Mouse (Mus musculus) kidney, embryonic 16.5 days (tissue): ENCODE measurements around the gene Naa40. TPM values are rescaled to one million over a fixed set of nuclear protein-coding genes. Genes with fewer than 3 reads are reported as not detected.

ENCODE experiments used
- ATAC-seq: fragments of 200-750 bp; cut with Nextera tagmentation; 2 replicates; pipeline ENCODE4 v1.8.0; 2017; ENCODE audit warnings: moderate TSS enrichment; ENCODE audit not compliant: low FRiP score, low TSS enrichment
- H3K27ac ChIP-seq: fragments of 300-500 bp; sonication (generic); 2 replicates; pipeline ENCODE4 v1.5.1; 2014; ENCODE audit warnings: low read length
- H3K27me3 ChIP-seq: fragments of 300-500 bp; sonication (generic); 2 replicates; pipeline ENCODE4 v1.6.1; 2014; ENCODE audit warnings: low read length, control low read depth, mixed read lengths; ENCODE audit not compliant: insufficient read depth
- H3K36me3 ChIP-seq: fragments of 300-500 bp; sonication (generic); 2 replicates; pipeline ENCODE4 v1.6.1; 2014; ENCODE audit warnings: low read length, control low read depth, mixed read lengths; ENCODE audit not compliant: insufficient read depth
- H3K4me1 ChIP-seq: fragments of 300-500 bp; sonication (generic); 2 replicates; pipeline ENCODE4 v1.6.1; 2014; ENCODE audit warnings: low read length, control low read depth, mixed read lengths; ENCODE audit not compliant: insufficient read depth
- H3K4me2 ChIP-seq: fragments of 300-500 bp; sonication (generic); replicated peaks from 2 replicates; pipeline ENCODE4 v1.6.1; 2014; ENCODE audit warnings: low read depth, low read length
- H3K4me3 ChIP-seq: fragments of 300-500 bp; sonication (generic); 2 replicates; pipeline ENCODE4 v1.5.1; 2014; ENCODE audit warnings: mild to moderate bottlenecking, low read length
- H3K9ac ChIP-seq: fragments of 300-500 bp; sonication (generic); replicated peaks from 2 replicates; pipeline ENCODE4 v1.6.1; 2014; ENCODE audit warnings: low read length
- H3K9me3 ChIP-seq: fragments of 300-500 bp; sonication (generic); 2 replicates; pipeline ENCODE4 v1.6.1; 2016; ENCODE audit warnings: low read length, control low read depth
- WGBS: fragments of 180-500 bp; shearing (Covaris S2); extraction: QIAGEN DNeasy Blood & Tissue Kit; methylation state at CpG from one replicate; pipeline ENCODE4 v1.1.7; 2014; 5-methylcytosine and 5-hydroxymethylcytosine counted together
- polyA plus RNA-seq: library from polyadenylated mRNA; unstranded; fragments of >200 nt; fragmentation: Nextera tagmentation; extraction: Ambion mirVana; gene quantifications from 2 replicates; pipeline ENCODE4 v1.2.1, GENCODE M21; 2015

The Naa40 gene
- polyA plus RNA-seq, 1 experiment from 2014 or later, result 81.4 TPM

DNA sequence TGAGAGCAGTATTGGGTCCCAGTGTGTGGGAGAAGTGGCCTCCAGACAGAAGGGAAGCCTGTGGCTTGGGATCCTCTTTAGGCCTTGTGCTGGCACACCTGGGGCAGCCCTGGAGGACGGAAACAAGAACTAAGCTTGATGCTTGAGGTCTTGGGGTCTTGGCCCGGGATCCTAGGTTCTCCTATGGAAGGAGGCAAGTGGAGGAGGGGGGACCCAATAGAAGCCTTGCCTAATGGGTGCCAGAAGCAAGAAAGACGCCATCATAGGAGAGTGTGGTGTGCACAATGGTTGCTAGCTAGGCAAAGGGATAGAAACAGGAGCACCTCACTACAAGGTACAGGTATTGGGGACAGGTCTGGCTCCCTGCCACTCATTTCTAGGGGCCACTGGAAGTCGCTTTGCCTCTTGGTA is 25.4 kb upstream of the Naa40 start:
- Histone ChIP-seq H3K4me1 (peaks cover 49% of the 10 kb centered on the region), H3K9ac (peak overlapping the region; percentile 38; the same call in 1 of the 2 replicates), H3K9me3 (no peaks in the 10 kb centered on the region), H3K27ac (peak overlapping the region; percentile 86; the same call in 1 of the 2 replicates), H3K4me3 (no peak overlapping the region), H3K27me3 (no peaks in the 10 kb centered on the region), H3K36me3 (peaks cover 4% of the 10 kb centered on the region), H3K4me2 (no peak overlapping the region)
- ATAC-seq, result no peak
- 49% methylated on average over 4 of the region's 4 CpGs for WGBS

DNA sequence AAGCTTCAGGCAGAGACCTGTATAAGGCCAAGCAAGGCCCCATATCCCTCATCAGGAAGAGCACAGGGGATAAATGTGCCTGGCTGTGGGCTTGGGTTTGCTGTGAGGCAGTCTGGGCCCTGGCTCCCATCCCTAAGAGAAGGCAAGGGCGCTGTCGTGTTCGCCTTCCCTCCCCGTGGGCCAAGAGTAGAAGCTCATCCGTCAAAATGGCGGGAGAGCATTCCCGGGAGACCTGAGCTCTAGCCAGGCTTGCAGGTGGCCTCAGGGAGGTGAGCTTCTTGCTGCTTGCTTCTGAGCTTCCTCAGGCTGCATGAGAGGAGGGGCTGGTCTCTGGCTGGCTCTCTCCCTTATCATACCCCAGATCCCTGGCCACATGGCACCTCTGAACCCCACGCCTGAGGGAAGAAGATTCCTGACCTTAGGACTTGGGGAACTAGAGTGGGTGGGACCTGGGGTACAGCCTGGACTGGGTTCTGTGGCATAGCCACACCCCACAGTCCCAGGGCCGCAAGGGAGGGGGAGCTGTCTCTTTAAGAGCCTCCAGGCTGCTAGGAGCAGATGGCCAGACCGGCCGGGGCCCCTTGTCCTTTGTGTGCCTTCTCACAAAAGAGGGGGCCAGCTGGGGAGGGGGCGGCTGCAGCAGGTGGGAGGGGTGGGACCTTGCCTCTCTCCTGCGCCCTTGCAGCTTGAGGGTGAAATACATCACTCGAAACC is 24.7 kb upstream of the Naa40 start:
- 20% methylated on average over 13 of the region's 14 CpGs for WGBS
- H3K4me1 ChIP-seq, result peaks cover 49% of the 10 kb centered on the region
- ATAC-seq, result no peak
- H3K36me3 ChIP-seq, result 0 out of 2 replicates have a peak, but pooled peaks cover 3% of the 10 kb centered on the region
- H3K27ac ChIP-seq, result peak overlapping the region; percentile 34; the same call in 1 of the 2 replicates
- H3K4me2 ChIP-seq, result no peak overlapping the region
- H3K4me3 ChIP-seq, result no peak overlapping the region
- peak overlapping the region; percentile 51 for H3K9ac ChIP-seq
- H3K27me3 ChIP-seq, result no peaks in the 10 kb centered on the region
- no peaks in the 10 kb centered on the region for H3K9me3 ChIP-seq

DNA sequence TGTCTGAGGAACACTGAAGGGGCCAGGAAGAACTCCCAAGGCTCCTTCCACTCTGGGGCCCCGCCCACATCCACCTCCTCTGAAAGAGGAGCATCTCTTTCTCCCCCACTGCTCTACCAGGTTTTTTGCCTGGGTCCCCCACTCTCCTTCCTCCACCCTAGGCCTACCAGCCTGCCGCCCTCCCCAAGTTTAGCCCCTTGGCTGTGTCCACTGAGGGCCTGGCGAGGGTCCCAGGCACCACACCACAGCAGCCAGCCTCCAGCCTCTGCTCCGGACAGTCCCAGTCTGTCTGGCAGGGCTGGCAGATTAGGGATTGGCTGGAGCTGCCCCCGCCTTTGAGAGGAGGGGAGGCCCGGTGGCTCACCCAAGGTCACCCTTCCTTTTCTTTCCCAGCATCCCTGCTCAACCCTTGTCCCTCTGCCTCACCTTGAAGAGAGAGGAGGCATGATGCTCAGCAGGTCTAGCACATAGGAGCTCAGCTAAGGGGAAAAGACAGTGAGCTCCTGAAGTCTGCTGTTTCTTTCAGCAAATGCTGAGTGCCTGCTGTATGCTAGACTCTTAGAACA is 23.9 kb upstream of the Naa40 start:
- Histone ChIP-seq H3K4me2 (no peak overlapping the region), H3K4me1 (peaks cover 47% of the 10 kb centered on the region), H3K9me3 (no peaks in the 10 kb centered on the region), H3K36me3 (no peaks in the 10 kb centered on the region), H3K27me3 (no peaks in the 10 kb centered on the region), H3K9ac (peak overlapping the region; percentile 51), H3K4me3 (no peak overlapping the region), H3K27ac (0 out of 2 replicates have a peak overlapping the region, but pooled peaks have one; percentile 13)
- ATAC-seq, result no peak
- 34% methylated on average over 6 of the region's 6 CpGs for WGBS

DNA sequence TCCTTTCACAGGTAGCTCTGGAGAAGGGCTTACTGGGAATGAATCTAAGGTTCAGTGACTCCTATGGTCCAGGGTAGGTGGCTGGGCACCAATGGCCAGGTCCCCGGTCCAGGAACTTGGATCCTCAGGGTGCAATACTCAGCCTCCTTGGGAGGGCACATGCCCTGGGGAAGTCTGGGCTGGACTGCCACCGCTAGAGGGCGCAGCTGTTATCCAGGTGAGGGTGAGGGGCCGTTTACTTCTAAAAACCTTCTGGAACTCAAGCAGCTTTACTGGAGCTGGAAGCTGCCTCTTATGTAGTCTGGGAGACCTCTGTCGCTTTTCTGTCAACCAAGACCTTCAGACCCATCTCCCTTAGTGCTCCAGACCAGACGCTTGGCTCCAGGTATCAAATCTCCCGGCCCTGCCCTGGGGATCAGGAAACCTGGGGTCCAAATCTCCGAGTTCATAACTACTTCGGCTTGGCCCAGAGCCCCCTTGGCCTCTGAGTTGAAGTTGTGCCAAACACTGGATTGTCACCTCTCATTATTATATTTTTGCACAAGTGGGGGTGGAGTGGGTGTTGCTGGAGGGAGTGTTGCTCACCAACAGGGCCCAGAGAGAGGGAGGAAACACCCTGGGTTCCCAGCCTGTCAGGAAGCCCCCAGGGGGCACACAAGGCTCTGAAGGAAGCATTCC is 23.2 kb upstream of the Naa40 start:
- Histone ChIP-seq H3K4me3 (no peak overlapping the region), H3K36me3 (no peaks in the 10 kb centered on the region), H3K4me1 (peaks cover 40% of the 10 kb centered on the region), H3K9ac (0 out of 2 replicates have a peak overlapping the region, but pooled peaks have one; percentile 27), H3K27me3 (no peaks in the 10 kb centered on the region), H3K4me2 (no peak overlapping the region), H3K27ac (no peak overlapping the region), H3K9me3 (no peaks in the 10 kb centered on the region)
- no peak for ATAC-seq
- 18% methylated on average over 9 of the region's 9 CpGs for WGBS

DNA sequence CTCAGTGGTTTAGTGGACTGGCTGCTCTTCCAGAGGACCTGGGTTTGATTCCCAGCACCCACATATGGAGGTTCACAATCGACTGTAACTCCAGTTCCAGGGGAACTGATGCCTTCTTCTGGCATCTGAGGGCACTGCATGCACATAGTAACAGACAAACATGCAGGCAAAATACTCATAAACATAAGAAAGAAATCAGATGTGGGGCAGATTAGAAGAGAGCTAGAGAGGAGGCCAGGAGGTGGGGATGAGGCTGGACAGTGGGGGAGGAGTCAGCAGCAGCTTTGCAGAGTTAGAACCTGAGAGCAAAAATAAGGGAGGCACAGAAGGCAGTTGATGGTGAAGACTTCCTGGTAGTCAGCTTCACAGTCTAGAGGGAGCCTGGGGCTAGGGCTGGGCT is 21.6 kb upstream of the Naa40 start:
- no peak overlapping the region for H3K4me3 ChIP-seq
- no peak overlapping the region for H3K27ac ChIP-seq
- no peak overlapping the region for H3K4me2 ChIP-seq
- H3K9ac ChIP-seq, result no peak overlapping the region
- 100% methylated on average over 1 of the region's 1 CpGs for WGBS
- ATAC-seq, result no peak
- no peaks in the 10 kb centered on the region for H3K9me3 ChIP-seq
- no peaks in the 10 kb centered on the region for H3K27me3 ChIP-seq
- no peaks in the 10 kb centered on the region for H3K36me3 ChIP-seq
- peaks cover 35% of the 10 kb centered on the region for H3K4me1 ChIP-seq

DNA sequence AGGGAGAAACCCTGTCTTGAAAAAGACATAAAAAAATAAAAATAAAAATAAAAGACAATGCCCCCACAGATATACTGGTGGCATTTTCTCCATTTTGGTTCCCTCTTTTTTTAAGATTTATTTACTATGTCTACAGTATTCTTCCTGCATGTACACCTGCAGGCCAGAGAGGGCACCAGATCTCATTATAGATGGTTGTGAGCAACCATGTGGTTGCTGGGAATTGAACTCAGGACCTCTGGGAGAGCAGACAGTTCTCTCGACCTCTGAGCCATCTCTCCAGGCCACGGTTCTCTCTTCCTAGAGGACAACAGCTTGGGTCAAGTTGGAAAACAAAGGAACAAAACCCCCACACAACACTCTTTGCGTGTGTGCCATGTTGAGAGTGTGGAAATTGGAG is 21.0 kb upstream of the Naa40 start:
- H3K4me3 ChIP-seq, result no peak overlapping the region
- H3K27ac ChIP-seq, result no peak overlapping the region
- peaks cover 29% of the 10 kb centered on the region for H3K4me1 ChIP-seq
- ATAC-seq, result no peak
- 96% methylated on average over 3 of the region's 3 CpGs for WGBS
- no peaks in the 10 kb centered on the region for H3K36me3 ChIP-seq
- no peak overlapping the region for H3K4me2 ChIP-seq
- H3K9me3 ChIP-seq, result no peaks in the 10 kb centered on the region
- no peaks in the 10 kb centered on the region for H3K27me3 ChIP-seq
- H3K9ac ChIP-seq, result no peak overlapping the region

DNA sequence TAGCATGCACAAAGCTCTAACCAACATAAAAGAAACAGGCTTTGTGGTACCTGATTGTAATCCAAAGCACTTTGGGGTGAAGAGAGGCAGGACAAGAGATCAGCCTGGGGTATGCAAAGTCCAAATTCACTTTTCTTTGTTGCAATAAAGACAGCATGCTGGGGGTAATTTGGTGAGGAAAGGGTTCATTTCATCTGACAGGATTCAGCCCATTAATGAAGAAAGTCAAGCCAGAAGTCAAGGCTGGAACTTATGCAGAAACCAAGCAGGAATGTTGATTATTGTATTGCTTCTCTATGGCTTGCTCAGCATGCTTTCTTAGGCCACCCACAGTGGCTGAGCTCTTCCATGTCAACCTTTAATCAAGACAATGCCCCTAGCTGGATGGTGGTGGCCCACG is 20.5 kb upstream of the Naa40 start:
- WGBS, result 92% methylated on average over 1 of the region's 1 CpGs
- no peak for ATAC-seq

DNA sequence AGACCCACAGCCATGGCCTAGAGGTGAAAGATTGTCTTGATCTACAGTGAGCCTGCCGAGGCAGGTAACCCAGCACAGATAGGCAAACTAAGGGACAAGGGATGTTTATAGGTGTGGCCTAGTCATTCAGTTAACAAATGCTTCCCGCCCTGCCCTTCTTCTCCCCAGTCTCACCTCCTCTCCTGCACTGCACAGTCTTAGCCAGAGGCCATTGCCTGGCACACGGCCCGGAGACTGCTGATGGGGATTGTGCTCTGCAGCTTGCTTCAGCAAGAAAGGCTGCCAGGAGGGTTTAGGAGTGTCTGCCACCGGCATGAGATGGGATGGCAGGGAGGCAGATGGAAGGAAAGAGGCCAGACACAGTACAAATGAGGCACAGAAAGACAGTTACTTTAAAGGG is 16.9 kb upstream of the Naa40 start:
- Histone ChIP-seq H3K4me1 (no peaks in the 10 kb centered on the region), H3K36me3 (no peaks in the 10 kb centered on the region), H3K9ac (no peak overlapping the region), H3K9me3 (no peaks in the 10 kb centered on the region), H3K27ac (no peak overlapping the region), H3K4me3 (no peak overlapping the region), H3K4me2 (no peak overlapping the region), H3K27me3 (no peaks in the 10 kb centered on the region)
- ATAC-seq, result no peak
- 74% methylated on average over 5 of the region's 5 CpGs for WGBS

More for the DNA sequence above, 20.5 kb upstream of the Naa40 start:
- Histone ChIP-seq H3K9me3 (no peaks in the 10 kb centered on the region), H3K4me1 (peaks cover 24% of the 10 kb centered on the region), H3K27me3 (no peaks in the 10 kb centered on the region), H3K36me3 (no peaks in the 10 kb centered on the region), H3K9ac (no peak overlapping the region), H3K4me2 (no peak overlapping the region), H3K4me3 (no peak overlapping the region), H3K27ac (no peak overlapping the region)

DNA sequence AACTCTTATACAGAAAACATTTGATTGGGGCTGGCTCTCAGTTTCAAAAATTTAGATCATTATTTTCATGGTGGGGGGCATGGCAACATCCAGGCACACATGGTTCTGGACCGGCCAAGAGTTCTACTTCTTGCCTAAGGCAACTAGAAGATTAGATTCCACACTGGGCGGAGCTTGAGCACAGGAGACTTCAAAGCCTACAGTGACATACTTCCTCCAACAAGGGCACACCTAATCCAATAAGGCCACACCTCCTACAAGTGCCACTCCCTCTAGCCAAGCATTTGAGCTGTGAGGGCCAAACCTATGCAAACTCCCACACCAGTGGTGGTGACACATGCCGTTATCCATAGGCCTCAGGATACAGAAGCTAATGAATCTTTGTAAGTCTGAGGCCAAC is 5.0 kb upstream of the Naa40 start:
- H3K36me3 ChIP-seq, result no peaks in the 10 kb centered on the region
- H3K4me1 ChIP-seq, result peaks cover 5% of the 10 kb centered on the region
- H3K9ac ChIP-seq, result no peak overlapping the region
- WGBS, result 71% methylated on average over 3 of the region's 3 CpGs
- H3K4me2 ChIP-seq, result no peak overlapping the region
- no peaks in the 10 kb centered on the region for H3K27me3 ChIP-seq
- no peak overlapping the region for H3K4me3 ChIP-seq
- H3K9me3 ChIP-seq, result no peaks in the 10 kb centered on the region
- H3K27ac ChIP-seq, result no peak overlapping the region
- no peak for ATAC-seq

DNA sequence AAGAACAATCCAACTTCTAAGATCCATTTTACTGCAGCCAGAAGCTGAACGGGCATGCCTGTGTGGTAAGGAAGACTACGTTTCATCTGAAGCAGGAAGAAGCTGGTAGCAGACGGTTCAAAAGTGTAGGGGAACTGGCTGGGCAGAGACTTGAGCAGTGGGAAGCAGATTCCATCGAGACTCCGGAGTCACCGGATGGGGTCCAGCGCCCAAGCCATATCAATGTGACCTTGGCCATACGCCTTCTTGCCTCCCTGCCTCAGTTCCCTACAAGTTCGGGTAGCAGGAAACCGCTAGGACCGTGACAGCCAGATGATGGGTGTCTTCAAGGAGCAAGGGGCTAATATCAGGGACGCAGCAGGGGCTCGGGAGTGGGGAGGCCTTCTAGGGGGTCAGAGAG is 692 bp downstream of the Naa40 start:
- Histone ChIP-seq H3K4me2 (peak overlapping the region; percentile 73), H3K27me3 (no peaks in the 10 kb centered on the region), H3K4me1 (peaks cover 24% of the 10 kb centered on the region), H3K36me3 (0 out of 2 replicates have a peak, but pooled peaks cover 7% of the 10 kb centered on the region), H3K27ac (peak overlapping the region; percentile 88), H3K9ac (peak overlapping the region; percentile 81), H3K9me3 (no peaks in the 10 kb centered on the region), H3K4me3 (peak overlapping the region; percentile 76)
- WGBS, result 1% methylated on average over 13 of the region's 13 CpGs
- ATAC-seq, result peak; percentile 13
